Mouse (Mus musculus) intestine, embryonic 15.5 days (tissue): ENCODE results near the gene Pard3. TPM values are rescaled to one million over a fixed set of nuclear protein-coding genes. Genes with fewer than 3 reads are reported as not detected.

Experiments
- ATAC-seq: fragments of 200-750 bp; cut with Nextera tagmentation; 2 replicates; pipeline ENCODE4 v1.8.0; 2017; ENCODE audit warnings: moderate TSS enrichment, moderate library complexity
- H3K27ac ChIP-seq: fragments of 300-500 bp; sonication (generic); 2 replicates; pipeline ENCODE4 v1.5.1; 2015; ENCODE audit warnings: mild to moderate bottlenecking, inconsistent platforms
- H3K27me3 ChIP-seq: fragments of 300-500 bp; sonication (generic); replicated peaks from 2 replicates; pipeline ENCODE4 v1.6.1; 2015; ENCODE audit warnings: inconsistent platforms
- H3K36me3 ChIP-seq: fragments of 300-500 bp; sonication (generic); 2 replicates; pipeline ENCODE4 v1.6.1; 2015; ENCODE audit warnings: inconsistent platforms
- H3K4me1 ChIP-seq: fragments of 300-500 bp; sonication (generic); replicated peaks from 2 replicates; pipeline ENCODE4 v1.6.1; 2015; ENCODE audit warnings: inconsistent platforms
- H3K4me2 ChIP-seq: fragments of 300-500 bp; sonication (generic); replicated peaks from 2 replicates; pipeline ENCODE4 v1.6.1; 2015; ENCODE audit warnings: mild to moderate bottlenecking, inconsistent platforms
- H3K4me3 ChIP-seq: fragments of 300-500 bp; sonication (generic); replicated peaks from 2 replicates; pipeline ENCODE4 v1.5.1; 2015; ENCODE audit warnings: inconsistent platforms
- H3K9ac ChIP-seq: fragments of 300-500 bp; sonication (generic); 2 replicates; pipeline ENCODE4 v1.6.1; 2015; ENCODE audit warnings: inconsistent platforms
- H3K9me3 ChIP-seq: fragments of 300-500 bp; sonication (generic); 2 replicates; pipeline ENCODE4 v1.6.1; 2016; ENCODE audit warnings: inconsistent platforms
- WGBS: fragments of 180-500 bp; shearing (Covaris S2); methylation state at CpG from one replicate; pipeline ENCODE4 v1.1.7; 2015; 5-methylcytosine and 5-hydroxymethylcytosine counted together
- polyA plus RNA-seq: library from polyadenylated mRNA; unstranded; fragments of >200 nt; fragmentation: Nextera tagmentation; extraction: Ambion mirVana; gene quantifications from 2 replicates; pipeline ENCODE4 v1.2.1, GENCODE M21; 2015

The Pard3 gene
- polyA plus RNA-seq, 1 experiment from 2014 or later = 24.5 TPM

DNA sequence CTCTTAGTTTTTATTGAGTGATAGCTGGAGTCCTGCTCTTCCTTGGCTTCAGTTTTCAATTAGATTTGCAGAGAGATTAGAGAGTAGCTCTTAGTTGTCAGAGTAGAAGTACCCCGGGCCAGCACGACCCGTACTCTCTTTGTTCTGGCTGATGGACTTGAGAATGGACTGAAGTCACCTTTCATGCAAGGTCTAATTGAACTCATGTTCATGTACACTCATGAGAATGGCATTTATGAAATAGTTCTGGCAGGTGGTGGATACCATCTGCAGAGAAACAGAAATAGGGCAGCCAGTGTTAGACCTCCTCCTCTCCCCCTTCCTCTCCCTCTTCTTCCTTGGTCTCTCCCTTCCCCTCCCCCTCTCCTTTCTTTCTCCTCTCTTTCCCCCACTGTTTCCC, 158.7 kb downstream of the Pard3 start:
- 66% methylated on average over 3 of the region's 3 CpGs for WGBS
- Histone ChIP-seq H3K4me3 (no peak overlapping the region), H3K4me1 (peaks cover 25% of the 10 kb centered on the region), H3K36me3 (no peaks in the 10 kb centered on the region), H3K27ac (no peak overlapping the region), H3K9ac (no peak overlapping the region), H3K9me3 (no peaks in the 10 kb centered on the region), H3K4me2 (no peak overlapping the region), H3K27me3 (no peaks in the 10 kb centered on the region)
- no peak for ATAC-seq

DNA sequence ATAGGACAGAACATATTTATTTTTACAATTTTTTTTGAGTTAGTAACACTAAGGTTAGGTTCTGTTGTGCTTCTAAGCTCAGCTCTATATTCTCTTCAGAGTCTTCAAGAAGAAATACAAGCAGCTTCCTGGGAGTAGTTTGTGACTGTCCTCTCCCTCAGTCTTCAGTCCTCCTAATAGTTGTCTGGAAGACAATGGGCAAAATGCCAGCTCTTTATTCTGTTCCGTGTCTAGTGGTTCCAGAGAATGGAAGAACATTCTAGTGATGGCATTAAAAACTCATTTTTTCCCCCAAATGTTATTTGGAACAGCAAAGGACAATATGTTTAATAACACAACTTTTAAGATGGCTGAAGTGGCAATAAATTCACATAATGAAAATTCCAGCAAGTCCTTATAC, 163.3 kb downstream of the Pard3 start:
- no peaks in the 10 kb centered on the region for H3K9me3 ChIP-seq
- no peak overlapping the region for H3K4me2 ChIP-seq

DNA sequence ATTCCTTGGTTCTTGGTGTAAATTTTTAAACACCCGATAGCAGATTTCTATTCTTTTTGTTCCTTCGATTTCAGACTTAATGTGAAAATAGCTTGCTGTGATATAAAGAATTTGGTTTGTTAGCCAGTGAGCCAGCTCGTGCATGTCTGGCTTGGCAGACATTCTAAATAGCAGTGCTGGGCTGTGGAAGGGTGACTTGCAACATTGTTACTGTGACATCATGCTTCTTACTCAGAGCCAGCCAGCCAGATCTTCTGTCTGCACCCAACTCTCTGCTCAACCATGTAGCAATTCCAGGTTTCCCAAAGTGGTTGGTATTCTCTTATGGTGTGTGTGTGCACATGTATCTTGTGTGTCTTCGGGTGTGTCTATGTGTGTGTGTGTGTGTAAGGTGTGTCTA, 163.7 kb downstream of the Pard3 start:
- ATAC-seq = no peak
- Histone ChIP-seq H3K4me1 (peaks cover 27% of the 10 kb centered on the region), H3K4me2 (no peak overlapping the region), H3K4me3 (no peak overlapping the region), H3K9ac (no peak overlapping the region), H3K27ac (no peak overlapping the region), H3K36me3 (no peaks in the 10 kb centered on the region), H3K27me3 (no peaks in the 10 kb centered on the region), H3K9me3 (no peaks in the 10 kb centered on the region)
- WGBS = 67% methylated on average over 4 of the region's 4 CpGs

More for the DNA sequence above, 163.3 kb downstream of the Pard3 start:
- Histone ChIP-seq H3K27ac (no peak overlapping the region), H3K36me3 (no peaks in the 10 kb centered on the region), H3K27me3 (no peaks in the 10 kb centered on the region), H3K4me1 (peaks cover 27% of the 10 kb centered on the region), H3K9ac (no peak overlapping the region), H3K4me3 (no peak overlapping the region)
- 30% methylated on average over 1 of the region's 1 CpGs for WGBS
- no peak for ATAC-seq

DNA sequence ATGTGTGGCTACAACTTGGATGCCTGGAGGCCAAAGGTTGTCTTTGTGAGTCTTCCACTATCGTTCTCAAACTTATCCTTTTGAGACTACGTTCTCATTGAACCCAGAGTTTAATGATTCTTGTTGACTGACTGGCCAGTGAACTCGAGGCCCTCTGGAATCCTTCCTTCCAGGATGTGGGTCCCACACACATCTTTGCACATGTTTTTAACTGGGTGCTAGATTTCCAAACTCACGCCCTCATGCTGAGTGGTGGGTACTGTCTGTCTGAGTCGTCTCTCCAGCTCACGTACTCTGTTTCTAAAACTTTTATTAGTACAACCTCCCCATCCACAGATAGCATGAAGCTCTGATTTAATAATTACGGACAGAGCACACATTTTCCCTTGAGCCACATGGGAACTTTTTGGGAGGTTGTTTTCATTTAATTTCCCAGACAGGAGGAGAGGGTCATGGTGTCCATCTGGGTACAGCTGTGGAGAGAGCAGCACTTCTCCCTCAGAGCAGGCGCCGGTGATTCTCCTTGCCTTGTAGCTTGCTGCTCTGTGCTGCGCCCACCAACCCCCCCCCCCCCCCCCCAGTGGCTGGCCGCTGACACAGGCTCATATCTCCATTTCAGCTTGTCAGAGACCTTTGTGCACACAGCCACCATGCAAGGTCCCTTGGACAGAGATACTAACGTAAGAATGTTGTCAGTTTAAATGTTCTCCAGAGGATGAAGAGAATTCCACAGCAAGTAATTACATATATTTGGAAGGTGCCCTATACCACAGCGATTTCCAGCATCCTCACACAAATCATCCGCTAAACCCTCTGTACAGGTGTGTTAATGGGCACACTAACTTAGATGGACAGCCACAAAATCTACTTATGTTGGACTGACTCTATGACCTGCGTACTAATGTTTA, 165.9 kb downstream of the Pard3 start:
- Histone ChIP-seq H3K4me3 (no peak overlapping the region), H3K36me3 (no peaks in the 10 kb centered on the region), H3K4me2 (no peak overlapping the region), H3K9me3 (no peaks in the 10 kb centered on the region), H3K4me1 (peaks cover 27% of the 10 kb centered on the region), H3K9ac (no peak overlapping the region), H3K27ac (no peak overlapping the region), H3K27me3 (no peaks in the 10 kb centered on the region)
- ATAC-seq = peak; percentile 26; the same call in 1 of the 2 replicates
- WGBS = 47% methylated on average over 15 of the region's 15 CpGs

DNA sequence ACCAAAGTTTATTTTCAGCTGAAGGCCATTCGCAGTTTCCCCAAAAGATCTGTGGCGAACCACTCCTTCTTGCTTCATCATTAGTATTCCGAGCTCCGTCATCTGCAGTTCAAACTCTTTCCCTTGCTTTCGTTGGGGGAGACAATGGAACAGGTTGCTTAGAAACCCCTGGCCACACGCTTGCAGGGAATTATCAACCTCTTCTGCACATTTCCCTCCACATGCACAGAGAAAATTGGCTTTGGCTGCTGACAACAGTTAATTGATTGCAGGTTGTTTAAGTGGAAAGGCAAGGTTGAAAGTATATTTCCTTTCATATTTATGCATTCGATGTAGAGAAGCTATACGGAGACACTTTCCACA, 166.5 kb downstream of the Pard3 start:
- H3K4me1 ChIP-seq = peaks cover 27% of the 10 kb centered on the region
- WGBS = 55% methylated on average over 8 of the region's 8 CpGs
- no peaks in the 10 kb centered on the region for H3K27me3 ChIP-seq
- H3K9ac ChIP-seq = no peak overlapping the region
- H3K27ac ChIP-seq = no peak overlapping the region
- no peak for ATAC-seq
- no peak overlapping the region for H3K4me2 ChIP-seq
- H3K4me3 ChIP-seq = no peak overlapping the region
- no peaks in the 10 kb centered on the region for H3K9me3 ChIP-seq
- no peaks in the 10 kb centered on the region for H3K36me3 ChIP-seq

DNA sequence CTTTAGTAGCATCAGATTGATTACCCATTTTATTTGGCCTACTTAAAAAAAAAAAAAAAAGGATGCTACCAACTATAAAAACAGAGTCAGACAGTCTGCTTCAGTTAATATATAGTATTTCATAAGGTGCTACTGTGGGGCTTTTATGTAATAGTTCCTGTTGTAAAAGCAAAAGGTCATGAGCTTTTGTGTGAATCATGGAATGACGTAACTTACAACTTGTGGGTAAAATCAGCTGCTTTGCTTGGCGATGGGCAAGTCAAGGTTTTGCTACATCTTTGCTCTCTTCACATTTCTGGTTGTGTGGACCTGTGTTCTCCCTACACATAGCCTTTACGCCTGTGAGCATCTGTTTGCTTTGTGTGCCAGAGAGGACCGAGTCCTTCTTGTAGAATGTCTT, 179.7 kb downstream of the Pard3 start:
- ATAC-seq = no peak
- H3K4me1 ChIP-seq = peaks cover 2% of the 10 kb centered on the region; the same call in 1 of the 2 replicates
- WGBS = 85% methylated on average over 4 of the region's 4 CpGs
- H3K27ac ChIP-seq = no peak overlapping the region
- no peaks in the 10 kb centered on the region for H3K27me3 ChIP-seq
- no peaks in the 10 kb centered on the region for H3K36me3 ChIP-seq
- no peak overlapping the region for H3K9ac ChIP-seq
- H3K9me3 ChIP-seq = no peaks in the 10 kb centered on the region
- no peak overlapping the region for H3K4me2 ChIP-seq
- H3K4me3 ChIP-seq = no peak overlapping the region

DNA sequence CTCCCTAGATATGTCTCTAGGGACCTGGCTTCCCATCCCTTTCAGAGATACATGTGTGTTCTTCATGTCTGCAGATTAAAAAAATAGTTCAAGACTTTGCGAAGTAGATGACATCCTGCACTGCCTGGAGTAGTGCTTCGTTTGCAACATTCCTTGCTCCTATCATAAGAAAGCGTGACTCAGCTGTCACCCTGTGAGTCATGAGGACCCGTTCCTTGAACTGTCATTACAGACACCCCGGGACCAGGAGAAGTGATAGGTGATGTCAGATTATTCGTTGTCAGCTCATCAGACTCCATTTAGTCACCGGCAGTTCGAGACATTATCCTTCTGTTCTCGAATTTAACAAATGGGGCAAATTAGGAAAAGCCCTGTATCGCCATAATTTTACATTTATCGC, 180.1 kb downstream of the Pard3 start:
- peaks cover 2% of the 10 kb centered on the region; the same call in 1 of the 2 replicates for H3K4me1 ChIP-seq
- no peak overlapping the region for H3K27ac ChIP-seq
- H3K36me3 ChIP-seq = no peaks in the 10 kb centered on the region
- no peak overlapping the region for H3K4me2 ChIP-seq
- no peak overlapping the region for H3K4me3 ChIP-seq
- H3K9ac ChIP-seq = no peak overlapping the region
- H3K9me3 ChIP-seq = no peaks in the 10 kb centered on the region
- no peaks in the 10 kb centered on the region for H3K27me3 ChIP-seq
- 80% methylated on average over 11 of the region's 11 CpGs for WGBS
- ATAC-seq = no peak

DNA sequence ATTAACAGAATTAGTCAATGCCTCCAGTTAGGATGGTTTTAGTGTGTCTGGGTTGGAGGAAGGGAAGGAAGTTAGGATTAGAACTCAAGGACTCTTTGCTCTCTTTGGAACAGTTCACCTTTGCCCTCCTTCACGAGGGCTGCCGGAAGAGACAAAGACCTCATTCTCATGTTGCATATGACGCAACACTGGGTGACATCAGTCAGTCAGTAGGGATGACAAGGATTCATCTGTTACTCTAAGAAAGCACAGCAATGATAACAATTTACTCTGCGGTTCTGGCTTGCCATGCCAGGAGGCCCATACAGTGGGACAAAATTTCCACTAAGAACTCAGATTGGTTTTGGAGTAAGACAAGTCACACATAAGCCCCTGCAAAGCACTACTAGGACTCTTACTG, 187.1 kb downstream of the Pard3 start:
- Histone ChIP-seq H3K4me3 (no peak overlapping the region), H3K27me3 (no peaks in the 10 kb centered on the region), H3K4me1 (peaks cover 10% of the 10 kb centered on the region), H3K9ac (no peak overlapping the region), H3K36me3 (no peaks in the 10 kb centered on the region), H3K4me2 (no peak overlapping the region), H3K27ac (no peak overlapping the region), H3K9me3 (no peaks in the 10 kb centered on the region)
- WGBS = 43% methylated on average over 4 of the region's 4 CpGs
- ATAC-seq = peak; percentile 40

DNA sequence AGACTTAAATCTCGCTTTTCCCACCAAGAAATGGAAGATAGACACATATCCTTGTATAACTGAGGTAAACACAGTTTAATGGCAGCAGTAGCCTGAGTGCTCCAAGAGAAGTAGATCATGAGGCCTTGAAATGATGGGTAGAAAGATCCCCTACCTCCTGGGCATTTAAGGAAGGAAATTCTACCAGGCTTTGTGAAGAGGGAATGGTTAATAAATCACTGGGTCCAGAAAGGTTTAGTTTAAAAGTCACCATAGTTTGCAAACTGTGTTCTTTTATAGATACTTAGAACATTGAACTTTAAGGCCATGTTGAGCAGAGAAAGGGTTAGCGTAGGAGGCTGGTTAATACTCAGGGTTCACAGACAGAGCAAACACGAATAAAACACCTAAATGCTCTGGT, 187.8 kb downstream of the Pard3 start:
- H3K4me3 ChIP-seq = no peak overlapping the region
- no peaks in the 10 kb centered on the region for H3K9me3 ChIP-seq
- H3K27ac ChIP-seq = no peak overlapping the region
- H3K27me3 ChIP-seq = no peaks in the 10 kb centered on the region
- 72% methylated on average over 3 of the region's 3 CpGs for WGBS
- H3K4me2 ChIP-seq = no peak overlapping the region
- peaks cover 10% of the 10 kb centered on the region for H3K4me1 ChIP-seq
- H3K9ac ChIP-seq = no peak overlapping the region
- no peak for ATAC-seq
- no peaks in the 10 kb centered on the region for H3K36me3 ChIP-seq

DNA sequence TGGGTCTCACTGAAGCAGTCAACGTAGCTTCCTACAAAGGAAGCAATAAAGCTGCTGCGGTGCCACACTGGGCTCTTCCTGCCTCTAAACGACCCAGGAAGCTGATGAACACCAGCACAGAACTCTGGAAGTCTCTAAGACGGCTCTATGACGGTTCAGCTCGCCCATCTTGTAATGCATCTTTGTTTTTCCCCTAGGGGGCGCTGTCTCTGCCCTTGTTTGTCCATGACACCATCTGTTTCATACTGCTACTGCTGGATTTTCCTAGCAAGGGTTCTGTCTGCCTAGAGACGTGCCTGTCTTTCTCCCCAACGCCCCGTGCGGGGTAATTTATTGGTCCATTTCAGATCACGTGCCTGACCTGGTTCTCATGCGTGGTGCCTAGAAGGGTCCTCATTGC, 188.3 kb downstream of the Pard3 start:
- ATAC-seq = no peak
- H3K36me3 ChIP-seq = no peaks in the 10 kb centered on the region
- WGBS = 77% methylated on average over 13 of the region's 13 CpGs
- no peaks in the 10 kb centered on the region for H3K9me3 ChIP-seq
- H3K4me3 ChIP-seq = no peak overlapping the region
- peaks cover 10% of the 10 kb centered on the region for H3K4me1 ChIP-seq
- no peak overlapping the region for H3K4me2 ChIP-seq
- no peaks in the 10 kb centered on the region for H3K27me3 ChIP-seq
- H3K27ac ChIP-seq = no peak overlapping the region
- H3K9ac ChIP-seq = no peak overlapping the region

DNA sequence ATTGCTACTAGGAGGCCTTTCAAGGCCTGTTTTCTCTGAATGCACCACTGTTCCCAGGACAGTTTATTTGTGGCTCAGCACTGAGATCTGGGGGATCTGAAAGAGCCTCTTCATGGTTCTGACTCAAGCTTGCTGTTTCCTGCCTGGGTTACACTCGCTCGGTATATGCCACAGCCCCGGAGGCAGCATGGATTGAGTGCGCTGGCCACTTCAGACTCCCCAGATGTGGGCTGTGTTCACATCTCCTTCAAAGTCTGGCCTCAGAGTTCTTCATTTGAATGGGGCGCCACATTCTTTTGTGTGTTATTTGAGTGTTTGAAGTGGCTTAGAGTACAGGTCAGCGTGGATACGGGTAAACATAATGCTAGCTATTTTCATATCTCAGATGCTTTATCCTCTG, 190.9 kb downstream of the Pard3 start:
- Histone ChIP-seq H3K9ac (no peak overlapping the region), H3K4me2 (no peak overlapping the region), H3K27ac (no peak overlapping the region), H3K4me3 (no peak overlapping the region), H3K9me3 (no peaks in the 10 kb centered on the region), H3K27me3 (no peaks in the 10 kb centered on the region), H3K4me1 (peaks cover 6% of the 10 kb centered on the region; the same call in 1 of the 2 replicates), H3K36me3 (no peaks in the 10 kb centered on the region)
- no peak for ATAC-seq
- 85% methylated on average over 7 of the region's 7 CpGs for WGBS

DNA sequence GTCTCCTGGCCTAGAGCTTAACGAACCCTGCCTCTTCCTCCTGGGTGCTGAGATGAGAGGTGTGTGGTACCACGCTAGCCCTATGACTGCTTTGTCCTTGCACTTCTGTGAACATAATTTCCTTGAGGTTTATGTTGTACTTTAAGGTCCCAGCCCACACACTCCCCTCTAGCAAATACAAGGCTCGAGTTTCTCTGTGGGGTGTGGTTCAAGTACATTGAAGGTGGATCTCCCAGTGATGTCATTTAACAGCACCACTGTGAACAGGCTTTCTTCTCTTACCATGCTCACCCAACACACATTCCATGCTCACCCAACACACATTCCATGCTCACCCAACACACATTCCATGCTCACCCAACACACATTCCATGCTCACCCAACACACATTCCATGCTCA, 193.4 kb downstream of the Pard3 start:
- H3K4me2 ChIP-seq = no peak overlapping the region
- H3K36me3 ChIP-seq = no peaks in the 10 kb centered on the region
- no peak overlapping the region for H3K9ac ChIP-seq
- H3K4me3 ChIP-seq = no peak overlapping the region
- H3K4me1 ChIP-seq = no peaks in the 10 kb centered on the region
- 80% methylated on average over 3 of the region's 3 CpGs for WGBS
- no peaks in the 10 kb centered on the region for H3K9me3 ChIP-seq
- no peak for ATAC-seq
- H3K27me3 ChIP-seq = no peaks in the 10 kb centered on the region
- H3K27ac ChIP-seq = no peak overlapping the region

DNA sequence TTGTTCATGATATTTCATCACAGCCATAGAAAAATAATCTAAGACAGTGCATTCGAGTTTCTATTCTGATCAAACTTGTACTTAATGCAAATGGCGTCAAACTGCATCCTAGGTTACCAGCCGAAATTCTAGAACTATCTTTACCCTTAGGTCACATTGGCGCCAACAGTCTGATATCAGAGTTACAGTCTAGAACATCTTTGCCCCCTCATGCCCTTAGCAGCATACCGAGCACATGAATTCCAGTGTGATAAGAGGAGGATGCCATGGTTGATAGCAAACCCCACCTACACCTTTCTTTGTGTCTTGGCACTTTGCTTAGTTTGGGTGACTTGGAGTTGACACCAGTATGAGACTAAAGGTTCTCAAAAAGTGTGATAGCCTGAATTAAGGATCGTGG, 197.4 kb downstream of the Pard3 start:
- Histone ChIP-seq H3K4me1 (no peaks in the 10 kb centered on the region), H3K9ac (no peak overlapping the region), H3K9me3 (no peaks in the 10 kb centered on the region), H3K4me3 (no peak overlapping the region), H3K27ac (no peak overlapping the region), H3K4me2 (no peak overlapping the region), H3K27me3 (no peaks in the 10 kb centered on the region), H3K36me3 (no peaks in the 10 kb centered on the region)
- no peak for ATAC-seq
- 93% methylated on average over 6 of the region's 6 CpGs for WGBS
